Mouse (Mus musculus) kidney, embryonic 14.5 days (tissue): ENCODE results near the gene Vav3. TPM values are rescaled to one million over a fixed set of nuclear protein-coding genes. Genes with fewer than 3 reads are reported as not detected.

ENCODE experiments used
- ATAC-seq: fragments of 200-750 bp; cut with Nextera tagmentation; 2 replicates; pipeline ENCODE4 v1.8.0; 2017; ENCODE audit warnings: moderate number of reproducible peaks, mild to moderate bottlenecking, moderate TSS enrichment, moderate library complexity; ENCODE audit not compliant: low FRiP score, low TSS enrichment
- H3K27ac ChIP-seq: fragments of 300-500 bp; sonication (generic); 2 replicates; pipeline ENCODE4 v1.5.1; 2014; ENCODE audit warnings: low read depth, mild to moderate bottlenecking, low read length, moderate library complexity, mixed read lengths
- H3K27me3 ChIP-seq: fragments of 300-500 bp; sonication (generic); 2 replicates; pipeline ENCODE4 v1.6.1; 2014; ENCODE audit warnings: mild to moderate bottlenecking, low read length; ENCODE audit not compliant: control insufficient read depth, insufficient read depth
- H3K36me3 ChIP-seq: fragments of 300-500 bp; sonication (generic); 2 replicates; pipeline ENCODE4 v1.6.1; 2014; ENCODE audit warnings: low read length, mixed read lengths; ENCODE audit not compliant: control insufficient read depth, insufficient read depth
- H3K4me1 ChIP-seq: fragments of 300-500 bp; sonication (generic); 2 replicates; pipeline ENCODE4 v1.6.1; 2014; ENCODE audit warnings: low read length, mixed read lengths; ENCODE audit not compliant: control insufficient read depth, insufficient read depth
- H3K4me2 ChIP-seq: fragments of 300-500 bp; sonication (generic); replicated peaks from 2 replicates; pipeline ENCODE4 v1.6.1; 2014; ENCODE audit warnings: low read depth, mild to moderate bottlenecking, low read length
- H3K4me3 ChIP-seq: fragments of 300-500 bp; sonication (generic); 2 replicates; pipeline ENCODE4 v1.5.1; 2014; ENCODE audit warnings: mild to moderate bottlenecking, low read length
- H3K9ac ChIP-seq: fragments of 300-500 bp; sonication (generic); 2 replicates; pipeline ENCODE4 v1.6.1; 2014; ENCODE audit warnings: low read depth, mild to moderate bottlenecking, low read length, moderate library complexity
- H3K9me3 ChIP-seq: fragments of 300-500 bp; sonication (generic); 2 replicates; pipeline ENCODE4 v1.6.1; 2016; ENCODE audit warnings: low read length; ENCODE audit not compliant: control insufficient read depth
- WGBS: fragments of 180-500 bp; shearing (Covaris S2); extraction: QIAGEN DNeasy Blood & Tissue Kit; methylation state at CpG from one replicate; pipeline ENCODE4 v1.1.7; 2014; 5-methylcytosine and 5-hydroxymethylcytosine counted together
- polyA plus RNA-seq: library from polyadenylated mRNA; unstranded; fragments of >200 nt; fragmentation: Nextera tagmentation; extraction: Ambion mirVana; gene quantifications from 2 replicates; pipeline ENCODE4 v1.2.1, GENCODE M21; 2014

Gene Vav3
- polyA plus RNA-seq, 1 experiment from 2014 or later, result 25.7 TPM

GRCm38 (mm10) chr3:109401527-109401926, 61.1 kb downstream of the Vav3 start:
- H3K9ac ChIP-seq, result no peak overlapping the region

GRCm38 (mm10) chr3:109411294-109411693, 70.8 kb downstream of the Vav3 start:
- 77% methylated on average over 3 of the region's 3 CpGs for WGBS

More at GRCm38 (mm10) chr3:109401527-109401926, 61.1 kb downstream of the Vav3 start:
- 82% methylated on average over 5 of the region's 5 CpGs for WGBS
- no peaks in the 10 kb centered on the region for H3K4me1 ChIP-seq
- no peaks in the 10 kb centered on the region for H3K27me3 ChIP-seq
- no peaks in the 10 kb centered on the region for H3K36me3 ChIP-seq
- H3K9me3 ChIP-seq, result no peaks in the 10 kb centered on the region
- no peak overlapping the region for H3K4me2 ChIP-seq
- no peak overlapping the region for H3K4me3 ChIP-seq
- ATAC-seq, result no peak
- no peak overlapping the region for H3K27ac ChIP-seq

GRCm38 (mm10) chr3:109420403-109420802, 80.0 kb downstream of the Vav3 start:
- Histone ChIP-seq H3K27ac (no peak overlapping the region), H3K9me3 (no peaks in the 10 kb centered on the region), H3K4me3 (no peak overlapping the region), H3K4me1 (no peaks in the 10 kb centered on the region), H3K27me3 (no peaks in the 10 kb centered on the region), H3K36me3 (no peaks in the 10 kb centered on the region), H3K9ac (no peak overlapping the region), H3K4me2 (no peak overlapping the region)
- ATAC-seq, result no peak
- WGBS, result 83% methylated on average over 3 of the region's 3 CpGs

More at GRCm38 (mm10) chr3:109411294-109411693, 70.8 kb downstream of the Vav3 start:
- no peak overlapping the region for H3K4me2 ChIP-seq
- H3K4me1 ChIP-seq, result no peaks in the 10 kb centered on the region
- H3K27me3 ChIP-seq, result no peaks in the 10 kb centered on the region
- no peak overlapping the region for H3K27ac ChIP-seq
- no peaks in the 10 kb centered on the region for H3K9me3 ChIP-seq
- ATAC-seq, result no peak
- H3K9ac ChIP-seq, result no peak overlapping the region
- no peak overlapping the region for H3K4me3 ChIP-seq
- H3K36me3 ChIP-seq, result no peaks in the 10 kb centered on the region

GRCm38 (mm10) chr3:109421019-109421418, 80.6 kb downstream of the Vav3 start:
- Histone ChIP-seq H3K4me1 (no peaks in the 10 kb centered on the region), H3K9me3 (no peaks in the 10 kb centered on the region), H3K36me3 (no peaks in the 10 kb centered on the region), H3K27me3 (no peaks in the 10 kb centered on the region), H3K9ac (no peak overlapping the region), H3K4me2 (no peak overlapping the region), H3K4me3 (no peak overlapping the region), H3K27ac (no peak overlapping the region)
- ATAC-seq, result peak; percentile 77
- WGBS, result 42% methylated on average over 3 of the region's 3 CpGs

- Histone ChIP-seq H3K27me3 (no peaks in the 10 kb centered on the region), H3K4me1 (no peaks in the 10 kb centered on the region), H3K4me3 (no peak overlapping the region), H3K36me3 (no peaks in the 10 kb centered on the region), H3K9ac (no peak overlapping the region), H3K4me2 (no peak overlapping the region), H3K27ac (no peak overlapping the region), H3K9me3 (no peaks in the 10 kb centered on the region)
- no peak for ATAC-seq
- WGBS, result 72% methylated on average over 5 of the region's 5 CpGs
Measured at GRCm38 (mm10) chr3:109423440-109424079, 83.1 kb downstream of the Vav3 start.

GRCm38 (mm10) chr3:109431285-109431684, 90.8 kb downstream of the Vav3 start:
- ATAC-seq, result no peak
- 62% methylated on average over 1 of the region's 1 CpGs for WGBS
- Histone ChIP-seq H3K27me3 (no peaks in the 10 kb centered on the region), H3K27ac (no peak overlapping the region), H3K4me3 (no peak overlapping the region), H3K4me2 (no peak overlapping the region), H3K9ac (no peak overlapping the region), H3K36me3 (no peaks in the 10 kb centered on the region), H3K9me3 (no peaks in the 10 kb centered on the region), H3K4me1 (no peaks in the 10 kb centered on the region)

- WGBS, result 88% methylated on average over 2 of the region's 2 CpGs
- no peak overlapping the region for H3K4me3 ChIP-seq
Measured at GRCm38 (mm10) chr3:109438552-109438951, 98.1 kb downstream of the Vav3 start.

GRCm38 (mm10) chr3:109439253-109439652, 98.8 kb downstream of the Vav3 start:
- no peak for ATAC-seq
- no peaks in the 10 kb centered on the region for H3K36me3 ChIP-seq
- no peak overlapping the region for H3K4me2 ChIP-seq
- H3K9ac ChIP-seq, result no peak overlapping the region
- whole genome bisulfite sequencing, result 71% methylated on average over 8 of the region's 8 CpGs
- H3K27me3 ChIP-seq, result no peaks in the 10 kb centered on the region
- H3K4me3 ChIP-seq, result no peak overlapping the region
- no peaks in the 10 kb centered on the region for H3K4me1 ChIP-seq
- H3K9me3 ChIP-seq, result no peaks in the 10 kb centered on the region
- no peak overlapping the region for H3K27ac ChIP-seq

More at GRCm38 (mm10) chr3:109438552-109438951, 98.1 kb downstream of the Vav3 start:
- Histone ChIP-seq H3K9ac (no peak overlapping the region), H3K4me2 (no peak overlapping the region), H3K9me3 (no peaks in the 10 kb centered on the region), H3K36me3 (no peaks in the 10 kb centered on the region), H3K27me3 (no peaks in the 10 kb centered on the region), H3K27ac (no peak overlapping the region), H3K4me1 (no peaks in the 10 kb centered on the region)
- no peak for ATAC-seq

GRCm38 (mm10) chr3:109440001-109440400, 99.5 kb downstream of the Vav3 start:
- no peak overlapping the region for H3K4me3 ChIP-seq
- H3K9ac ChIP-seq, result no peak overlapping the region
- no peaks in the 10 kb centered on the region for H3K4me1 ChIP-seq
- H3K27ac ChIP-seq, result no peak overlapping the region
- no peak overlapping the region for H3K4me2 ChIP-seq
- H3K9me3 ChIP-seq, result no peaks in the 10 kb centered on the region
- ATAC-seq, result peak; percentile 49; the same call in 1 of the 2 replicates
- no peaks in the 10 kb centered on the region for H3K36me3 ChIP-seq
- no peaks in the 10 kb centered on the region for H3K27me3 ChIP-seq
- 66% methylated on average over 6 of the region's 6 CpGs for WGBS
